Mouse (Mus musculus) limb, embryonic 11.5 days (tissue): ENCODE data around the gene Rdh5. TPM values are rescaled to one million over a fixed set of nuclear protein-coding genes. Genes with fewer than 3 reads are reported as not detected.

Experiments used
- ATAC-seq: fragments of 200-750 bp; cut with Nextera tagmentation; 2 replicates; pipeline ENCODE4 v1.8.0; 2017; ENCODE audit warnings: low read depth; ENCODE audit not compliant: insufficient number of reproducible peaks, low FRiP score, low TSS enrichment
- DNase-seq: peaks from one replicate; pipeline ENCODE4 v3.0.0-alpha.2; 2015; ENCODE audit warnings: low spot score
- H3K27ac ChIP-seq: fragments of 300-500 bp; sonication (generic); replicated peaks from 2 replicates; pipeline ENCODE4 v1.5.1; 2014; ENCODE audit warnings: low read depth, mild to moderate bottlenecking, low read length
- H3K27me3 ChIP-seq: fragments of 300-500 bp; sonication (generic); 2 replicates; pipeline ENCODE4 v1.6.1; 2014; ENCODE audit warnings: mild to moderate bottlenecking, low read length, mixed read lengths; ENCODE audit not compliant: control insufficient read depth, insufficient read depth
- H3K36me3 ChIP-seq: fragments of 300-500 bp; sonication (generic); 2 replicates; pipeline ENCODE4 v1.6.1; 2014; ENCODE audit warnings: mild to moderate bottlenecking, low read length, moderate library complexity, mixed read lengths; ENCODE audit not compliant: control insufficient read depth, insufficient read depth
- H3K4me1 ChIP-seq: fragments of 300-500 bp; sonication (generic); 2 replicates; pipeline ENCODE4 v1.6.1; 2014; ENCODE audit warnings: low read length, mixed read lengths; ENCODE audit not compliant: control insufficient read depth, insufficient read depth
- H3K4me2 ChIP-seq: fragments of 300-500 bp; sonication (generic); 2 replicates; pipeline ENCODE4 v1.6.1; 2014; ENCODE audit warnings: low read depth, mild to moderate bottlenecking, moderate library complexity; ENCODE audit not compliant: severe bottlenecking
- H3K4me3 ChIP-seq: fragments of 300-500 bp; sonication (generic); 2 replicates; pipeline ENCODE4 v1.5.1; 2014; ENCODE audit warnings: low read depth, low read length
- H3K9ac ChIP-seq: fragments of 300-500 bp; sonication (generic); 2 replicates; pipeline ENCODE4 v1.6.1; 2014; ENCODE audit warnings: mild to moderate bottlenecking, low read length
- H3K9me3 ChIP-seq: fragments of 300-500 bp; sonication (generic); 2 replicates; pipeline ENCODE4 v1.6.1; 2016; ENCODE audit warnings: low read length; ENCODE audit not compliant: control insufficient read depth
- WGBS: fragments of 180-500 bp; shearing (Covaris S2); extraction: QIAGEN DNeasy Blood & Tissue Kit; methylation state at CpG from one replicate; pipeline ENCODE4 v1.1.7; 2014; 5-methylcytosine and 5-hydroxymethylcytosine counted together
- polyA plus RNA-seq: library from polyadenylated mRNA; unstranded; fragments of >200 nt; fragmentation: Nextera tagmentation; extraction: Ambion mirVana; gene quantifications from 2 replicates; pipeline ENCODE4 v1.2.1, GENCODE M21; 2014

The Rdh5 gene
- polyA plus RNA-seq, 1 experiment from 2014 or later, result 7.7 TPM

DNA sequence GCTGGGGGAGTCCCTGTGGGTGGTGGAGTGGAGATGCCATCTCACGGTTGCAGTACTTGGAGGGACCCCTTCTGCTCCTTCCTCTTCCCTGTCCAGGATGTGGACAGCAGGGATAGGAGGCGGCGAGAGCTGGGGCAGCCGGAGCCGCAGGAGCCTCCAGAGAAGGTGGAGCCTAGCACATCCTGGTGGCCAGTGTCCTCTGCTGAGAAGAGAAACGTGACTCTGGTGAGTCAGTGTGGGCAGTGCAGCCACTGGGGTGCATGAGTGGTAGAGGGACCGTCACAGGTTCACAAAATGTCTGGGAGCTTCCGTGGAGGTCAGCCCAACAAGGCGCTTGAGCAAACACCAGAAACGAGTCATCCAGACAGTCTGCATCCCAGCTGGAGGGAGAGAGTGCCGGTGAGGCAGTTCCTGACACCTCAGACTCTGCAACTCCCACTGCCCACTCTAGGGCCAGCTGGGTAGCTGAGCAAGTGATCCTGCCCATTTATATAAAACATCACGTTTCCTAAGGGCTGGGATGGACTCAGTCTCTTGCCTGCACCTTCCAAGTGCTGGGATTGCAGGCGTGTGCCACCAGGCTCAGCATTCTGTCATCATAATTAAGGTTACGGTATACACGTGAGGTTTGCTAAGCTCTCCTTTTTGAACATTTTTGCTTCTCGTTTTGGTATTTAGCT is 27.7 kb upstream of the Rdh5 start:
- H3K36me3 ChIP-seq, result no peaks in the 10 kb centered on the region
- no peaks in the 10 kb centered on the region for H3K9me3 ChIP-seq
- H3K4me2 ChIP-seq, result no peak overlapping the region
- no peaks in the 10 kb centered on the region for H3K27me3 ChIP-seq
- H3K27ac ChIP-seq, result no peak overlapping the region
- no peak overlapping the region for H3K4me3 ChIP-seq
- H3K9ac ChIP-seq, result no peak overlapping the region
- no peak for ATAC-seq
- DNase-seq, result no peak
- WGBS, result 67% methylated on average over 16 of the region's 16 CpGs
- no peaks in the 10 kb centered on the region for H3K4me1 ChIP-seq

GRCm38 (mm10) chr10:128947496-128947895 is 24.8 kb upstream of the Rdh5 start:
- H3K4me3 ChIP-seq, result no peak overlapping the region
- H3K27ac ChIP-seq, result no peak overlapping the region
- ATAC-seq (no peak), DNase-seq (no peak)
- H3K36me3 ChIP-seq, result no peaks in the 10 kb centered on the region
- no peaks in the 10 kb centered on the region for H3K9me3 ChIP-seq
- no peaks in the 10 kb centered on the region for H3K4me1 ChIP-seq
- WGBS, result 90% methylated on average over 4 of the region's 4 CpGs
- H3K4me2 ChIP-seq, result no peak overlapping the region
- H3K9ac ChIP-seq, result no peak overlapping the region
- H3K27me3 ChIP-seq, result no peaks in the 10 kb centered on the region

DNA sequence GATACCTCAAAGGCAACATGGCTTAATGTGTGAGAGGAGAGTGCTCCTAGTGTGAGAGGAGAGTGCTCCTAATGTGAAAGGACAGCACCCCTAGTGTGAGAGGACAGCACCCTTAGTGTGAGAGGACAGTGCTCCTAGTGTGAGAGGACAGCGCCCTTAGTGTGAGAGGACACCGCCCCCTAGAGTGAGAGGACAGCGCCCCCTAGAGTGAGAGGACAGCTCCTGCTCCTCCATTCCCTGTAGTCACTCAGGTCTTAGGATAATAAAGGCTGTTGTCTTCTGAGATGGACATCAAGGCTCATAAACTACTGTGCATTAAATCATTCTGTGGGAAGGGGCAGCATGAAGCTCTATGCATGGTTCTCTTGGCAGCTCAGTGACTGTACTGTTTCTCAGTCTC is 23.0 kb upstream of the Rdh5 start:
- no peaks in the 10 kb centered on the region for H3K27me3 ChIP-seq
- 19% methylated on average over 3 of the region's 3 CpGs for WGBS
- ATAC-seq (no peak), DNase-seq (no peak)
- no peaks in the 10 kb centered on the region for H3K9me3 ChIP-seq
- H3K4me3 ChIP-seq, result no peak overlapping the region
- no peak overlapping the region for H3K27ac ChIP-seq
- H3K4me1 ChIP-seq, result no peaks in the 10 kb centered on the region
- no peaks in the 10 kb centered on the region for H3K36me3 ChIP-seq
- no peak overlapping the region for H3K4me2 ChIP-seq
- H3K9ac ChIP-seq, result no peak overlapping the region

DNA sequence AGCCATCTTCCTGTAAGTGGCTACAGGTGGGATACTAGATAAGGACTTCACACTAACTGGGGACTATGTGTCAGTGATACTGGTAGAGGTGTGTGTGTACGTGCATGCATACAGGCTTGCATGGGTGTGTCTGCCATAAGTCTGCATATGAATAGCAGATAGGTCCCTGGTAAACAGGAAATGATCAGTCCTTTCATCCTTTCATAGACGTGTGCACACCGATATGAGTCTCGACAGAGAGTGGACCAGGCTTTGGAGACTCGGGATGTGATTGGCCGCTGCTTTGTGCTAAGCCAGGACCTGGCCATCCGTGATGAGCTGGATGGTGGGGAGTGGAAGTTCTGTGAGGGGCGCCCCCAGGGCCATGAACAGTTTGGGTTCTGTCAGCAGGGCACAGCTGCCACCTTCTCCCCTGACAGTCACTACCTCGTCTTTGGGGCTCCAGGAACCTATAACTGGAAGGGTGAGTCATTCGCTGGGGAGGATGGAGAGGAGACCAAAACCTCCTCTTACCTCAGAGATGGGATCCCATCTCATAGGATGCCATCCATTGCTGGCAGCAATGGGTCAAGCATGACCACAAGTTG is 17.9 kb upstream of the Rdh5 start:
- no peaks in the 10 kb centered on the region for H3K9me3 ChIP-seq
- H3K27ac ChIP-seq, result no peak overlapping the region
- H3K4me1 ChIP-seq, result no peaks in the 10 kb centered on the region
- H3K4me2 ChIP-seq, result no peak overlapping the region
- H3K36me3 ChIP-seq, result no peaks in the 10 kb centered on the region
- no peak overlapping the region for H3K9ac ChIP-seq
- H3K27me3 ChIP-seq, result peaks cover 6% of the 10 kb centered on the region
- DNase-seq (no peak), ATAC-seq (no peak)
- H3K4me3 ChIP-seq, result no peak overlapping the region
- WGBS, result 83% methylated on average over 10 of the region's 10 CpGs

DNA sequence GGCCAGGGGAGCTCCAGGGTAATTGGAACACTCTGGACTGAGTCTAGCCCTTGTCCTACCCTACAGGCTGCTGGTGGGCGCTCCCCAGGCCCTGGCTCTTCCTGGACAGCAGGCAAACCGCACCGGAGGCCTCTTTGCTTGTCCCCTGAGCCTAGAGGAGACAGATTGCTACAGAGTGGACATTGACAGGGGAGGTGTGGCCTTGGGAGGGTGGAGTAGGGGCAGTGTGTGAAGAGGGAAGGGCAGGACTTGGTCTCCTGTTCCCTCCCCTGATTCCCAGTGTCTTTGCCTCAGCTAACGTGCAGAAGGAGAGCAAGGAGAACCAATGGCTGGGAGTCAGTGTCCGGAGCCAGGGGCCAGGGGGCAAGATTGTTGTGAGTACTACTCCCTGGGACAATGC is 16.3 kb upstream of the Rdh5 start:
- Histone ChIP-seq H3K4me1 (no peaks in the 10 kb centered on the region; the same call in 1 of the 2 replicates), H3K36me3 (no peaks in the 10 kb centered on the region), H3K9ac (no peak overlapping the region), H3K4me3 (no peak overlapping the region), H3K27me3 (peaks cover 22% of the 10 kb centered on the region), H3K4me2 (no peak overlapping the region), H3K9me3 (no peaks in the 10 kb centered on the region), H3K27ac (no peak overlapping the region)
- WGBS, result 57% methylated on average over 5 of the region's 5 CpGs
- DNase-seq, result no peak
- ATAC-seq, result no peak

DNA sequence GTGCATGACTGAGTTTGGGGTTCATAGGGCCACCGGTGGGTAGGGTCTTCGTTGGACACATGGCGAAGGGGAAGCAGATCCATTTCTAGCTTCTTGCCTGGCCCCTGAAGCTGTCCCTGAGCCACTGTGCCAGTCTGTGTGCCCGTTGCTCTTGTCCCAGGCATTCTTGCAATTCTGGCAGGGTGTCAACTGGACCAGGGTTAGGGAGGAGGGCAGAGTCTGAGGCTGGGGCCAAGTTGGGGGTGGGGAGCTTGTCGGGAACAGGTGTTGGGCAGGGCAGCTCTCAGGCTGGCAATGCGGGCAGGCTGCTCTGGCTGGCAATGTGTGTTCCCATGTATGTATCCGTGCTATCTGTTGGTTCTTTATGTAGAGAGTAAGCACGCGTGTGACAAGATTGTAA is 15.8 kb upstream of the Rdh5 start:
- Histone ChIP-seq H3K4me2 (no peak overlapping the region), H3K9me3 (no peaks in the 10 kb centered on the region), H3K36me3 (no peaks in the 10 kb centered on the region), H3K27ac (no peak overlapping the region), H3K4me1 (peaks cover under 1% of the 10 kb centered on the region; the same call in 1 of the 2 replicates), H3K4me3 (no peak overlapping the region), H3K9ac (no peak overlapping the region), H3K27me3 (peaks cover 27% of the 10 kb centered on the region)
- ATAC-seq (no peak), DNase-seq (no peak)
- WGBS, result 83% methylated on average over 9 of the region's 9 CpGs

- Histone ChIP-seq H3K4me3 (no peak overlapping the region), H3K27ac (no peak overlapping the region), H3K27me3 (peaks cover 33% of the 10 kb centered on the region), H3K36me3 (no peaks in the 10 kb centered on the region), H3K9ac (no peak overlapping the region), H3K4me2 (no peak overlapping the region), H3K4me1 (peaks cover 4% of the 10 kb centered on the region; the same call in 1 of the 2 replicates), H3K9me3 (no peaks in the 10 kb centered on the region)
- no peak for ATAC-seq
- no peak for DNase-seq
- 73% methylated on average over 12 of the region's 12 CpGs for WGBS
These were observed 15.2 kb upstream of the Rdh5 start for GRCm38 (mm10) chr10:128937756-128938390.

GRCm38 (mm10) chr10:128935826-128936440 is 13.2 kb upstream of the Rdh5 start:
- no peak overlapping the region for H3K9ac ChIP-seq
- WGBS, result 70% methylated on average over 8 of the region's 8 CpGs
- H3K27ac ChIP-seq, result no peak overlapping the region
- no peaks in the 10 kb centered on the region for H3K36me3 ChIP-seq
- no peak for DNase-seq
- ATAC-seq, result no peak
- H3K4me2 ChIP-seq, result no peak overlapping the region
- H3K9me3 ChIP-seq, result no peaks in the 10 kb centered on the region
- no peak overlapping the region for H3K4me3 ChIP-seq
- peaks cover 4% of the 10 kb centered on the region; the same call in 1 of the 2 replicates for H3K4me1 ChIP-seq
- H3K27me3 ChIP-seq, result peaks cover 45% of the 10 kb centered on the region
